Mouse (Mus musculus) E14TG2a.4 (cell line): Measurements from ENCODE around the gene Plpp2.

Experiments
- CTCF ChIP-seq: conservative IDR thresholded peaks from 2 replicates; pipeline ENCODE4 v1.5.1; 2014; ENCODE audit warnings: low read length
- NANOG ChIP-seq: IDR thresholded peaks from 2 replicates; pipeline ENCODE4 v1.6.1; 2014; ENCODE audit warnings: borderline replicate concordance, low read length, mixed read lengths

GRCm38 (mm10) chr10:79506709-79507108, 26.9 kb downstream of the Plpp2 start:
- TF ChIP-seq CTCF (no peak), NANOG (no peak)
